Mouse (Mus musculus): ENCODE results near the gene Obp1a. TPM values are rescaled to one million over a fixed set of nuclear protein-coding genes. Genes with fewer than 3 reads are reported as not detected.

Gene Obp1a
- polyA plus RNA-seq (2012; fragmentation: generic; extraction: Trizol) = not detected
- long read RNA-seq, experiment 1 = 0 reads
- long read RNA-seq, experiment 2 = 0 reads

- TF ChIP-seq USF1 (IDR thresholded peaks at IDR 0.05; ENCODE audit: low read depth) (no peak), MAX (IDR thresholded peaks at IDR 0.05) (no peak), CTCF (IDR thresholded peaks at IDR 0.05; ENCODE audit: control insufficient read depth, insufficient read depth, insufficient read length) (no peak), MYOD1 (IDR thresholded peaks at IDR 0.05; ENCODE audit: control insufficient read depth, insufficient read length, low read depth) (no peak), FOSL1 (IDR thresholded peaks at IDR 0.05; ENCODE audit: insufficient read depth, low read length, poor library complexity, severe bottlenecking) (no peak), CEBPB (IDR thresholded peaks at IDR 0.05; ENCODE audit: low read depth) (no peak), MYOG (IDR thresholded peaks at IDR 0.05; ENCODE audit: control insufficient read depth, extremely low read depth, insufficient read length) (no peak)
- Histone ChIP-seq H3K4me3 (ENCODE audit: insufficient read depth, poor library complexity, severe bottlenecking) (no peak within 1 kb of the TSS), H3K36me3 (ENCODE audit: control insufficient read depth, insufficient read depth) (no peaks in the 10 kb centered on the region), H3K79me3 (ENCODE audit: low read depth) (no peaks in the 10 kb centered on the region), H3K79me2 (ENCODE audit: control insufficient read depth, insufficient read depth) (no peaks in the 10 kb centered on the region), H3ac (ENCODE audit: control insufficient read depth, insufficient read length, low read depth) (no peak within 1 kb of the TSS), H3K27me3 (ENCODE audit: control insufficient read depth, insufficient read depth, insufficient read length) (no peaks in the 10 kb centered on the region)
These were observed at the start of gene Obp1a for GRCm38 (mm10) chrX:78091274-78091673. Obp1a (minus strand) TSS chrX:78091374.

GRCm38 (mm10) chrX:78125167-78125566, 34.0 kb upstream of the Obp1a start, which contains the start of gene Gm5938:
Gm5938 (plus strand) TSS chrX:78125467.
- H3K79me2 ChIP-seq (ENCODE audit: control insufficient read depth, insufficient read depth) = no peaks in the 10 kb centered on the region
- no peak within 1 kb of the TSS for H3ac ChIP-seq (ENCODE audit: control insufficient read depth, insufficient read length, low read depth)

More at GRCm38 (mm10) chrX:78125167-78125566, 34.0 kb upstream of the Obp1a start, which contains the start of gene Gm5938:
- Histone ChIP-seq H3K4me3 (ENCODE audit: insufficient read depth, poor library complexity, severe bottlenecking) (no peak within 1 kb of the TSS), H3K27me3 (ENCODE audit: control insufficient read depth, insufficient read depth, insufficient read length) (no peaks in the 10 kb centered on the region), H3K36me3 (ENCODE audit: control insufficient read depth, insufficient read depth) (no peaks in the 10 kb centered on the region), H3K79me3 (ENCODE audit: low read depth) (no peaks in the 10 kb centered on the region)
- TF ChIP-seq MAX (IDR thresholded peaks at IDR 0.05) (no peak), CEBPB (IDR thresholded peaks at IDR 0.05; ENCODE audit: low read depth) (no peak)

Other genes starting within 250 kb of the Obp1a start
- gene Pbsn, start 237.8 kb downstream of the Obp1a start, polyA plus RNA-seq (2012; fragmentation: generic; extraction: Trizol) = not detected
- not detected for gene Gm14744, start 226.6 kb downstream of the Obp1a start, polyA plus RNA-seq (2012; fragmentation: generic; extraction: Trizol)
- not detected for gene 5430402E10Rik, start 166.3 kb downstream of the Obp1a start, polyA plus RNA-seq (2012; fragmentation: generic; extraction: Trizol)
- gene Gm5938, start 34.1 kb upstream of the Obp1a start, polyA plus RNA-seq (2012; fragmentation: generic; extraction: Trizol) = not detected
- not detected for gene Obp1b, start 95.4 kb upstream of the Obp1a start, polyA plus RNA-seq (2012; fragmentation: generic; extraction: Trizol)
- gene Gm14743, start 154.5 kb upstream of the Obp1a start, polyA plus RNA-seq (2012; fragmentation: generic; extraction: Trizol) = not detected

All from C2C12 (cell line).